Mouse (Mus musculus) forebrain, embryonic 11.5 days (tissue): ENCODE results near the gene Sec22a. TPM values are rescaled to one million over a fixed set of nuclear protein-coding genes. Genes with fewer than 3 reads are reported as not detected.

Source experiments
- ATAC-seq: fragments of 200-750 bp; cut with Nextera tagmentation; replicated peaks from 2 replicates; pipeline ENCODE4 v1.8.0; 2017; ENCODE audit warnings: moderate TSS enrichment; ENCODE audit not compliant: low FRiP score
- DNase-seq: peaks from one replicate; pipeline ENCODE4 v3.0.0-alpha.2; 2017; ENCODE audit warnings: low spot score
- H3K27ac ChIP-seq: fragments of 300-500 bp; sonication (generic); 2 replicates; pipeline ENCODE4 v1.5.1; 2014; ENCODE audit warnings: low read depth, low read length
- H3K27me3 ChIP-seq: fragments of 300-500 bp; sonication (generic); 2 replicates; pipeline ENCODE4 v1.6.1; 2014; ENCODE audit warnings: mild to moderate bottlenecking, low read length, mixed read lengths; ENCODE audit not compliant: control insufficient read depth, insufficient read depth
- H3K36me3 ChIP-seq: fragments of 300-500 bp; sonication (generic); 2 replicates; pipeline ENCODE4 v1.6.1; 2014; ENCODE audit warnings: mild to moderate bottlenecking, low read length, moderate library complexity, mixed read lengths; ENCODE audit not compliant: control insufficient read depth, insufficient read depth
- H3K4me1 ChIP-seq: fragments of 300-500 bp; sonication (generic); replicated peaks from 2 replicates; pipeline ENCODE4 v1.6.1; 2014; ENCODE audit warnings: low read length, mixed read lengths; ENCODE audit not compliant: control insufficient read depth, insufficient read depth
- H3K4me2 ChIP-seq: fragments of 300-500 bp; sonication (generic); 2 replicates; pipeline ENCODE4 v1.6.1; 2014; ENCODE audit warnings: low read depth, mild to moderate bottlenecking, low read length, moderate library complexity, mixed read lengths; ENCODE audit not compliant: severe bottlenecking
- H3K4me3 ChIP-seq: fragments of 300-500 bp; sonication (generic); 2 replicates; pipeline ENCODE4 v1.5.1; 2014; ENCODE audit warnings: low read depth, low read length
- H3K9ac ChIP-seq: fragments of 300-500 bp; sonication (generic); 2 replicates; pipeline ENCODE4 v1.6.1; 2014; ENCODE audit warnings: low read length
- H3K9me3 ChIP-seq: fragments of 300-500 bp; sonication (generic); 2 replicates; pipeline ENCODE4 v1.6.1; 2016; ENCODE audit warnings: low read length, mixed read lengths; ENCODE audit not compliant: control insufficient read depth
- WGBS: fragments of 180-500 bp; shearing (Covaris S2); extraction: QIAGEN DNeasy Blood & Tissue Kit; methylation state at CpG from one replicate; pipeline ENCODE4 v1.1.7; 2014; 5-methylcytosine and 5-hydroxymethylcytosine counted together
- polyA plus RNA-seq: library from polyadenylated mRNA; unstranded; fragments of >200 nt; fragmentation: Nextera tagmentation; extraction: Ambion mirVana; gene quantifications from 2 replicates; pipeline ENCODE4 v1.2.1, GENCODE M21; 2014

Gene Sec22a
- polyA plus RNA-seq, 1 experiment from 2014 or later: 45.4 TPM

DNA sequence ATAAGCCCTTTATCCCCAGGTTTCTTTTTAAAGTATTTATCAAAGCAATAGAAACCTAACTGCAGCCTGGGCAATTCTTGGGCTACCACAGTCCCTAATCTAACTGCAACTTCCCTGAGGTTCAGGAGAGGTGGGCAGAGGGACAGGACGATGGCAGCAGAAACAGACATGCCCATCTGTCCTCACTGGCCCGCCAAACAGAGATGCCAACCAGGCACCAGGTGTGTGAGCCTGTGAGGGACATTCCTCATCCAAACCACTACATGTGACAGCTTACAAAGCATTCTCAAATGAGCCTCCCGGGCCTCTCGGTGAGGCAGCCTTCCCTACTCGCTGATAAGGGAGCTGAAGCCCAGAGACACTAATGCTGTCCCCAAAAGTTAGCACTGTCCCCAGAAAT is 76.5 kb downstream of the Sec22a start:
- WGBS: 91% methylated on average over 5 of the region's 5 CpGs
- H3K4me1 ChIP-seq: no peaks in the 10 kb centered on the region
- DNase-seq: no peak
- no peak overlapping the region for H3K27ac ChIP-seq
- no peak for ATAC-seq
- H3K36me3 ChIP-seq: no peaks in the 10 kb centered on the region
- no peak overlapping the region for H3K4me3 ChIP-seq
- H3K27me3 ChIP-seq: no peaks in the 10 kb centered on the region
- H3K4me2 ChIP-seq: no peak overlapping the region
- no peak overlapping the region for H3K9ac ChIP-seq
- H3K9me3 ChIP-seq: no peaks in the 10 kb centered on the region

- Histone ChIP-seq H3K4me2 (no peak overlapping the region), H3K4me3 (no peak overlapping the region), H3K9ac (no peak overlapping the region), H3K36me3 (no peaks in the 10 kb centered on the region), H3K27me3 (no peaks in the 10 kb centered on the region), H3K9me3 (no peaks in the 10 kb centered on the region), H3K4me1 (no peaks in the 10 kb centered on the region), H3K27ac (no peak overlapping the region)
- ATAC-seq (no peak), DNase-seq (no peak)
- WGBS: 85% methylated on average over 9 of the region's 9 CpGs
Measured at GRCm38 (mm10) chr16:35285821-35286220, 77.9 kb downstream of the Sec22a start.

DNA sequence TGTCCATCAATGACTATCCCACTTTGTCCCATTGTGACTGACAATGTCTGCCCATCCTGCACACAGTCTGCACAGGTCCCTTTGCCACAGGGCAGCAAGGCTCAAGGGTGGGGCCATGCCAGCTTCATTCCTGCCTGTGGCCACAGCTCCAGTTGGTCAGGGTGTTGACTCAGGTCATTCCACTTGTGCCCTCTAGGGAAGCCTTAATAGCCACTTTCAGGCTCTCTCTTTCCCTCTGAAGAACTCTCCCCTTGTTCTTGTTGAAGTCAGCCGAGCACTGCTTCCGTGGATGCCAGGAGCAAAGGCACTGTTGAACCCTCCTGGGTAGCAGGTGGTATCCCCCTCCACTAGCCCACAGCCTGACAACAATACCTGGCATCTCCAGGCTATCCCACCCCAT is 81.3 kb downstream of the Sec22a start:
- DNase-seq: no peak
- no peak for ATAC-seq
- H3K36me3 ChIP-seq: no peaks in the 10 kb centered on the region
- H3K9ac ChIP-seq: no peak overlapping the region
- H3K27ac ChIP-seq: no peak overlapping the region
- no peaks in the 10 kb centered on the region for H3K27me3 ChIP-seq
- no peak overlapping the region for H3K4me2 ChIP-seq
- no peaks in the 10 kb centered on the region for H3K4me1 ChIP-seq
- H3K4me3 ChIP-seq: no peak overlapping the region
- no peaks in the 10 kb centered on the region for H3K9me3 ChIP-seq
- 86% methylated on average over 2 of the region's 2 CpGs for WGBS

GRCm38 (mm10) chr16:35278166-35278565 is 85.6 kb downstream of the Sec22a start:
- H3K27me3 ChIP-seq: no peaks in the 10 kb centered on the region
- H3K4me3 ChIP-seq: no peak overlapping the region
- no peaks in the 10 kb centered on the region for H3K4me1 ChIP-seq
- no peaks in the 10 kb centered on the region for H3K36me3 ChIP-seq
- H3K9ac ChIP-seq: no peak overlapping the region
- no peak overlapping the region for H3K4me2 ChIP-seq
- ATAC-seq: no peak
- DNase-seq: no peak
- H3K9me3 ChIP-seq: no peaks in the 10 kb centered on the region
- no peak overlapping the region for H3K27ac ChIP-seq
- 85% methylated on average over 6 of the region's 6 CpGs for WGBS

DNA sequence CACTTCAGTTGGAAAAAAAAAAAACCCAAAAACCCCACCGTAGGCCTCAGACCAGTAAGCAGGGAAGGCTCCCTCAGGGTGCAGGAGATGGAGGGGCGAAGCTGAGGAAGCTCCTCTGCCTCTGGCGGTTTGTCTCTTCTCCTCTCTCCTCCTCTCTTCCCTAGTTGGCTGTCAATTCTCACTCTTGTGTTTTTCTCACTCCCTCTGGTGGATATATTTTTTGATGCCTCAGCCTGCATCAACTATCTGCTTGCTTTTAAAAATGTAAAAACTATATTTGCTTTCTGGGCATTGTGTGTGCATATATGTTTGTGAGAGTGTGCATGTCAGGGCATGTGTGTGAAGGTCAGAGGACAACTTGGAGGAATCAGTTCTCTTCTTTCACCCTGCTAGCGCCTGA is 91.3 kb downstream of the Sec22a start:
- Histone ChIP-seq H3K4me1 (no peaks in the 10 kb centered on the region), H3K4me2 (no peak overlapping the region), H3K27ac (no peak overlapping the region), H3K36me3 (no peaks in the 10 kb centered on the region), H3K9ac (no peak overlapping the region), H3K9me3 (no peaks in the 10 kb centered on the region), H3K4me3 (no peak overlapping the region), H3K27me3 (no peaks in the 10 kb centered on the region)
- DNase-seq: no peak
- WGBS: 32% methylated on average over 4 of the region's 4 CpGs
- no peak for ATAC-seq

DNA sequence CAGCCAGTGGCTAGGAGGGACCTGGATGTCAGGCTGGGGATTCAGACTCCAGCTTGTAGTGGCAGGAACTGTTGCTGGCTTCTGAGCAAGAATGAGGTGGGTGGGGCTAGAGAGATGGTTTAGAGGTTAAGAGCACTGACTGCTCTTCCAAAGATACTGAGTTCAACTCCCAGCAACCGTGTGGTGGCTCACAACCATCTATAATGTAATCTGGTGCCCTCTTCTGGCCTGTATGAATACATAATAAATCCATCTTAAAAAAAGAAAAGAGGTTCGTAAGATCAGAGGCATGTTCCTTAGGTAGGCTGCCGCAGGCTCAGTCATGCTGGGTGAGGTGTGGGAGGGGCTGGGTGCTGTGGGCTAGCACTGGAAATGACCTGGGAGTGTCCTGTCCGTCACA is 92.1 kb downstream of the Sec22a start:
- 57% methylated on average over 4 of the region's 4 CpGs for WGBS
- Histone ChIP-seq H3K9ac (no peak overlapping the region), H3K4me3 (no peak overlapping the region), H3K36me3 (no peaks in the 10 kb centered on the region), H3K4me1 (no peaks in the 10 kb centered on the region), H3K27me3 (no peaks in the 10 kb centered on the region), H3K27ac (no peak overlapping the region), H3K4me2 (no peak overlapping the region), H3K9me3 (no peaks in the 10 kb centered on the region)
- ATAC-seq: peak; percentile 31; the same call in 1 of the 2 replicates
- DNase-seq: no peak

DNA sequence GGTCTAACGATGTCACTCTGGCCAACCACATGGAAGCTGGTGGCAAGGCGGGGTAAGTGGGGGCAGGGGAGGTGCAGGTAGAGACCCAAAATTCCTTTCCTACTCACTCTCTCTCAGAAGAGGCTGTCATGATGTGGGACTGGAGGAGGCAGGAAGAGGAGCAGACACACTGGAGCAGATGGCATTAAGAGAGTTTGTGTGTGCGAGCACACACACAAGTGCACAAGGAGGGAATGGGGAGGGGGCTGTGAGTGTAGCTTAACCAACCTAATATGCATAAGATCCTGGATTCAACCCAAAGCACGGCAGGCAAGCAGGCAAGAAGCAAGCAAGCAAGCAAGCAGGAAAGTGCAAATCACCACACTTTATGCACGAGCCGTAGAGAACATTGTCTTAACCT is 92.8 kb downstream of the Sec22a start:
- Histone ChIP-seq H3K9ac (no peak overlapping the region), H3K4me2 (no peak overlapping the region), H3K36me3 (no peaks in the 10 kb centered on the region), H3K4me3 (no peak overlapping the region), H3K9me3 (no peaks in the 10 kb centered on the region), H3K4me1 (no peaks in the 10 kb centered on the region), H3K27me3 (no peaks in the 10 kb centered on the region), H3K27ac (no peak overlapping the region)
- ATAC-seq (no peak), DNase-seq (no peak)
- WGBS: 79% methylated on average over 6 of the region's 6 CpGs

DNA sequence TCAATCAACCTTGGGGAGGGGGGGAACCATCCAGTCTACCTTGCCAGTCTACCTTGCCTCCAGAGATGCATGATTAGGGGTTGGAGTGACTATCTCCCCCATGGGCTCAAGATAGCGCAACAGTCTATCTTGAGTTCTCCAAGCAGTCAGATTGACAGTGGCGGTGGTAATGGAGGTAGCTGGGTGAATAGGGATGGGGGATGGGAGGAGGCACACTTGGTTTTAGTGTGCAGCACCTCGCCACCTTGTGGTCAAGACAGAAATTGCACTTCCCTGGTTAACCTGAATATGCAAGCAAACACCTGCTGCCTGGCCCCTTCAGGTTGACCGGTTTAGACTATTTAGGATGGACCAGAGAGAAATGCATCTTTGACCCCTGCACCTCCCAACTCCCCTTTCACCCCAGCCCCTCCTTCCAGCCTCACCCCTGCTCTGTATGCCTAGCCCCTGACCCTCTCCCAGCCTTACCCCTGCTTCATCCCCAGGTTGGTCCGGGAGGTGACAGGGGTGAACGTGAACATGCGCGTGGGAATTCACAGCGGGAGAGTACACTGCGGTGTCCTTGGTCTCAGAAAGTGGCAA is 93.3 kb downstream of the Sec22a start:
- Histone ChIP-seq H3K4me2 (no peak overlapping the region), H3K4me3 (no peak overlapping the region), H3K36me3 (no peaks in the 10 kb centered on the region), H3K27me3 (no peaks in the 10 kb centered on the region), H3K27ac (no peak overlapping the region), H3K9ac (no peak overlapping the region), H3K4me1 (no peaks in the 10 kb centered on the region), H3K9me3 (no peaks in the 10 kb centered on the region)
- peak; percentile 90 for DNase-seq
- 42% methylated on average over 10 of the region's 10 CpGs for WGBS
- peak; percentile 58 for ATAC-seq
